Mouse (Mus musculus): Measurements from ENCODE around the gene Gatad2b. TPM values are rescaled to one million over a fixed set of nuclear protein-coding genes. Genes with fewer than 3 reads are reported as not detected.
"Not testable (repeated sequence)": the region's sequence is repeated elsewhere in the genome, so short reads cannot be mapped to it uniquely, and the experiment has no call there.

The Gatad2b gene
- 18.5 and 18.6 TPM in 2 replicates for polyA plus RNA-seq (2012; rRNA removed)

GRCm38 (mm10) chr3:90292345-90293275 lies at the start of gene Gatad2b:
Gene Gatad2b, plus strand, starts transcription at chr3:90293178.
- DNase-seq, result peak; percentile 100
- Histone ChIP-seq H3K27me3 (replicated peaks; ENCODE audit: control insufficient read depth, insufficient read depth, low read length) (no peaks in the 10 kb centered on the region), H3K27ac (ENCODE audit: insufficient read depth, low read depth, low read length) (peak within 1 kb of the TSS; percentile 96), H3K4me1 (ENCODE audit: control insufficient read depth, insufficient read depth, low read length) (peaks cover 5% of the 10 kb centered on the region; the same call in 1 of the 2 replicates), H3K4me3 (ENCODE audit: insufficient read depth, low read depth, low read length) (peak within 1 kb of the TSS; percentile 99), H3K36me3 (ENCODE audit: control insufficient read depth, insufficient read depth, low read length) (no peaks in the 10 kb centered on the region)
- WGBS, result under 1% methylated on average over 47 of the region's 47 CpGs
- TF ChIP-seq CTCF (conservative IDR thresholded peaks at IDR 0.05; ENCODE audit: insufficient read depth, insufficient read length, low read depth, low read length) (no peak), POLR2A (IDR thresholded peaks at IDR 0.05; ENCODE audit: low read depth, low read length) (peak; percentile 7)

- DNase-seq, result no peak
- TF ChIP-seq POLR2A (IDR thresholded peaks at IDR 0.05; ENCODE audit: low read depth, low read length) (no peak), CTCF (conservative IDR thresholded peaks at IDR 0.05; ENCODE audit: insufficient read depth, insufficient read length, low read depth, low read length) (no peak)
- Histone ChIP-seq H3K36me3 (ENCODE audit: control insufficient read depth, insufficient read depth, low read length) (no peaks in the 10 kb centered on the region), H3K4me1 (ENCODE audit: control insufficient read depth, insufficient read depth, low read length) (peaks cover 11% of the 10 kb centered on the region; the same call in 1 of the 2 replicates), H3K4me3 (ENCODE audit: insufficient read depth, low read depth, low read length) (no peak overlapping the region), H3K27me3 (replicated peaks; ENCODE audit: control insufficient read depth, insufficient read depth, low read length) (no peaks in the 10 kb centered on the region), H3K27ac (ENCODE audit: insufficient read depth, low read depth, low read length) (no peak overlapping the region)
- 69% methylated on average over 2 of the region's 2 CpGs for WGBS
Measured at GRCm38 (mm10) chr3:90245406-90245805, 47.6 kb upstream of the Gatad2b start.

DNA sequence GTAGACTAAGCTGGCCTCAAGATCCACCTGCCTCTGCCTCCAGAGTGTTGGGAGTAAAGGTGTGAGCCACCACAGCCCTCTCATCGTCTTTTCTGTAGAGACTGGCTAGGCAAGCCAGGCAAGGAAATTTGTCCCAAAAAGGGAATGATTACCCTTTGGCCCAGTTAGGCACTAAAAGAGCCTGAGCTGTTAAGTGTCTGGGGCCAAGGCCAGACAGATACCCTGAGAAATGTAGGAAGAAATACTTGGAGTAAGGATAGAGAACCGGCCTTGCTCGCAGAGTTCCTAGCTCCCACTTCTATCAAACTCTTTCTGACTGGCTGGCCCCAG lies 45.4 kb upstream of the Gatad2b start:
- no peak for DNase-seq
- no peaks in the 10 kb centered on the region for H3K36me3 ChIP-seq (ENCODE audit: control insufficient read depth, insufficient read depth, low read length)
- H3K27me3 ChIP-seq (replicated peaks; ENCODE audit: control insufficient read depth, insufficient read depth, low read length), result no peaks in the 10 kb centered on the region
- H3K27ac ChIP-seq (ENCODE audit: insufficient read depth, low read depth, low read length), result peak overlapping the region; percentile 77
- H3K4me3 ChIP-seq (ENCODE audit: insufficient read depth, low read depth, low read length), result peak overlapping the region; percentile 38
- 0% methylated on average over 3 of the region's 3 CpGs for WGBS
- H3K4me1 ChIP-seq (ENCODE audit: control insufficient read depth, insufficient read depth, low read length), result no peaks in the 10 kb centered on the region; the same call in 1 of the 2 replicates
- TF ChIP-seq POLR2A (IDR thresholded peaks at IDR 0.05; ENCODE audit: low read depth, low read length) (no peak), CTCF (conservative IDR thresholded peaks at IDR 0.05; ENCODE audit: insufficient read depth, insufficient read length, low read depth, low read length) (no peak)

GRCm38 (mm10) chr3:90247960-90248745 lies 44.8 kb upstream of the Gatad2b start, which contains the start of gene Slc39a1:
Gene Slc39a1, plus strand, starts transcription at chr3:90248172.
- under 1% methylated on average over 44 of the region's 44 CpGs for WGBS
- TF ChIP-seq CTCF (conservative IDR thresholded peaks at IDR 0.05; ENCODE audit: insufficient read depth, insufficient read length, low read depth, low read length), result no peak
- no peak for TF ChIP-seq POLR2A (IDR thresholded peaks at IDR 0.05; ENCODE audit: low read depth, low read length)
- Histone ChIP-seq H3K36me3 (ENCODE audit: control insufficient read depth, insufficient read depth, low read length) (no peaks in the 10 kb centered on the region), H3K27me3 (replicated peaks; ENCODE audit: control insufficient read depth, insufficient read depth, low read length) (no peaks in the 10 kb centered on the region), H3K4me1 (ENCODE audit: control insufficient read depth, insufficient read depth, low read length) (no peaks in the 10 kb centered on the region; the same call in 1 of the 2 replicates), H3K4me3 (ENCODE audit: insufficient read depth, low read depth, low read length) (peak within 1 kb of the TSS; percentile 86), H3K27ac (ENCODE audit: insufficient read depth, low read depth, low read length) (peak within 1 kb of the TSS; percentile 94)
- peak; percentile 98 for DNase-seq

DNA sequence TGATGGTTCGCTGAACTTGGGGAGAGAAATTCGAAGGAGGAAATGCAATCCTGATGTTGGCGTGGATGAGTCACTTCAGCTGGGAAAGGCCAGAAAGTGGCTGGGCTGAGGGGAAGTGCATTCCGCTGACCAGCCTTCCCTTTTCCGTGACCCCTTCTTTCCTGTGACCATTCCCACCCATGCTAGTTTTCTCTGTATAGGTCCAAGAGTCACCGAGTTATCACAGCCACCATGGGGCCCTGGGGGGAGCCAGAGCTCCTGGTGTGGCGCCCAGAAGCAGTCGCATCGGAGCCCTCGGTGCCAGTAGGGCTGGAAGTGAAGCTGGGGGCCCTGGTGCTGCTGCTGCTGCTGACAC lies 44.3 kb upstream of the Gatad2b start:
- peak overlapping the region; percentile 86 for H3K4me3 ChIP-seq (ENCODE audit: insufficient read depth, low read depth, low read length)
- H3K4me1 ChIP-seq (ENCODE audit: control insufficient read depth, insufficient read depth, low read length), result no peaks in the 10 kb centered on the region; the same call in 1 of the 2 replicates
- TF ChIP-seq CTCF (conservative IDR thresholded peaks at IDR 0.05; ENCODE audit: insufficient read depth, insufficient read length, low read depth, low read length) (no peak), POLR2A (IDR thresholded peaks at IDR 0.05; ENCODE audit: low read depth, low read length) (no peak)
- WGBS, result 1% methylated on average over 10 of the region's 10 CpGs
- DNase-seq, result peak; percentile 55
- H3K36me3 ChIP-seq (ENCODE audit: control insufficient read depth, insufficient read depth, low read length), result no peaks in the 10 kb centered on the region
- H3K27me3 ChIP-seq (replicated peaks; ENCODE audit: control insufficient read depth, insufficient read depth, low read length), result no peaks in the 10 kb centered on the region
- peak overlapping the region; percentile 94 for H3K27ac ChIP-seq (ENCODE audit: insufficient read depth, low read depth, low read length)

DNA sequence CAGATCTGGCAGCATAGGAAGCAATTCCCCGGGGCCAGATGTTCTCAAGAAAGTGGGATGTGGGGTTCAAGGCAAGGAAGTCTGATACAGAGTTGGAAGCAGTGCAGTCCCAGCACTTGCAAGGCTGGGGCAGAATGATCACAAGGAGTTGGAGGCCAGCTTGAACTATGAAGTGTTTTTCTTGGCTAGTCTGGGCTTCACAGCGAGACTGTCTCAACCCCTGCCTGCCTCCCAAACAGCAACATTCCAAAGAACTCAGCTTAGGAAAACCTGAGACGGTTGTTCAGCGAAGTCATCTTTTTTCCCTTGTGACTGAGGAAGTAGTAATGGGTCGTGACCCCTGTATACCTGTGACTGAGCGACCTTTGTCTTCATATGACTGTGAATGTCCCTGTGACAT lies 42.2 kb upstream of the Gatad2b start:
- Histone ChIP-seq H3K27me3 (replicated peaks; ENCODE audit: control insufficient read depth, insufficient read depth, low read length) (no peaks in the 10 kb centered on the region), H3K4me1 (ENCODE audit: control insufficient read depth, insufficient read depth, low read length) (peaks cover 6% of the 10 kb centered on the region; the same call in 1 of the 2 replicates), H3K4me3 (ENCODE audit: insufficient read depth, low read depth, low read length) (no peak overlapping the region), H3K27ac (ENCODE audit: insufficient read depth, low read depth, low read length) (no peak overlapping the region), H3K36me3 (ENCODE audit: control insufficient read depth, insufficient read depth, low read length) (no peaks in the 10 kb centered on the region)
- WGBS, result 64% methylated on average over 6 of the region's 6 CpGs
- TF ChIP-seq POLR2A (IDR thresholded peaks at IDR 0.05; ENCODE audit: low read depth, low read length), result no peak
- TF ChIP-seq CTCF (conservative IDR thresholded peaks at IDR 0.05; ENCODE audit: insufficient read depth, insufficient read length, low read depth, low read length), result no peak
- peak; percentile 27 for DNase-seq

DNA sequence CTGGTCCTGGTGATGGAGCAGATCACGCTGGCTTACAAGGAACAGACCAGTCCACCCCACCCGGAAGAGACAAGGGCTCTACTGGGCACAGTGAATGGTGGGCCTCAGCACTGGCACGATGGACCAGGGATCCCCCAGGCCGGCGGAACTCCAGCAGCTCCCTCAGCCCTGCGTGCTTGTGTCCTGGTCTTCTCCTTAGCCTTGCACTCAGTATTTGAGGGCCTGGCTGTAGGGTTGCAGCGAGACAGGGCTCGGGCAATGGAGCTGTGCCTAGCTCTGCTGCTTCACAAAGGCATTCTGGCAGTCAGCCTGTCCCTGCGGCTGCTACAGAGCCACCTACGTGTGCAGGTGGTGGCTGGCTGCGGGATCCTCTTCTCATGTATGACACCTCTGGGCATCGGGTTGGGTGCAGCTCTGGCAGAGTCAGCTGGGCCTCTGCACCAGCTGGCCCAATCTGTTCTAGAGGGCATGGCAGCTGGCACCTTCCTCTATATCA lies 41.2 kb upstream of the Gatad2b start:
- WGBS, result 93% methylated on average over 10 of the region's 12 CpGs
- not testable (repeated sequence) for H3K4me1 ChIP-seq (ENCODE audit: control insufficient read depth, insufficient read depth, low read length); H3K36me3 ChIP-seq (ENCODE audit: control insufficient read depth, insufficient read depth, low read length); H3K4me3 ChIP-seq (ENCODE audit: insufficient read depth, low read depth, low read length); H3K27me3 ChIP-seq (replicated peaks; ENCODE audit: control insufficient read depth, insufficient read depth, low read length); H3K27ac ChIP-seq (ENCODE audit: insufficient read depth, low read depth, low read length); DNase-seq

DNA sequence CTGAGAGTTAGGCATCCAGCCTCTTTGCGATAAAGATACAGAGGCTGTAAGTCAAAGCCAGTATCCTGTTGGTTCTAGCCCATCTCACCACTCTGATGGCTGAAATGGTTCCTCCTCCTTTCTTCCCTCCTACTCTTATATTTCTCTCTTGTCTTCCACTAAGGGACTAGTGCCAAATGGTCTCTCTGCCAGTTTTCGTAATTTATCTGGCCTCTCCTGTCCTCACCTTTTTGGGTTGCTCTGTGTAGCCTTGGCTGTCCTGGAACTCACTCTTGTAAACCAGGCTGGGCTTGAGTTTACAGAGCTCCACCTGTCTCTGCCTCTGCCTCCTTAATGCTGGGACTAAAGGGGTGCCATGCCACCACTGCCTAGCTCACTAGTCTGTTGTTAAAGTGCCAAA lies 40.3 kb upstream of the Gatad2b start:
- H3K27me3 ChIP-seq (replicated peaks; ENCODE audit: control insufficient read depth, insufficient read depth, low read length); H3K36me3 ChIP-seq (ENCODE audit: control insufficient read depth, insufficient read depth, low read length); H3K4me1 ChIP-seq (ENCODE audit: control insufficient read depth, insufficient read depth, low read length); H3K4me3 ChIP-seq (ENCODE audit: insufficient read depth, low read depth, low read length); H3K27ac ChIP-seq (ENCODE audit: insufficient read depth, low read depth, low read length); DNase-seq: not testable (repeated sequence)
- WGBS, result 81% methylated on average over 2 of the region's 2 CpGs

- 75% methylated on average over 1 of the region's 1 CpGs for WGBS
- DNase-seq; H3K27ac ChIP-seq (ENCODE audit: insufficient read depth, low read depth, low read length); H3K36me3 ChIP-seq (ENCODE audit: control insufficient read depth, insufficient read depth, low read length); H3K4me3 ChIP-seq (ENCODE audit: insufficient read depth, low read depth, low read length); H3K27me3 ChIP-seq (replicated peaks; ENCODE audit: control insufficient read depth, insufficient read depth, low read length); H3K4me1 ChIP-seq (ENCODE audit: control insufficient read depth, insufficient read depth, low read length): not testable (repeated sequence)
Measured at GRCm38 (mm10) chr3:90253174-90253573, 39.8 kb upstream of the Gatad2b start.

Data from kidney, adult 2 months (tissue).